Mouse (Mus musculus): ENCODE data around the gene Prickle2.

The Prickle2 gene

DNA sequence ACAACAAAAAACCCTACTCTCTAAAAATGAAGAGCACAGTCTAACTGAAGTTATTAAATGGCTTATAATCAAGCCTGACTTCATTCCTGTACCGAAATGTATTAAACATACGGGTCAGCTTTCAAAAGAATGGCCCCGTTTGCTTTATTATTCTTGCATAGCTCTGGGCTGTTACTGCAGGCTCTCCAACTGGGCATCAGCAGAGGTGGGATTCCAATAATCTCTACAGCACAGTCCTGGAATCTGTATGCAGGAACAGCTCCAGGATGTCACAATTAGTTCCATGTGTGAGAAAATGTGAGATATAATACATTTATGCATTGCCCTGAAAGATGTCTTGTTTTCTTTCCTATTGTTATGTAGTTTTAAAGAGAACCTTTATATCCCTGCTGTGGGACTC lies 38.4 kb downstream of the Prickle2 start:
- no peak for DNase-seq (ENCODE audit: low read depth, low spot score)

DNA sequence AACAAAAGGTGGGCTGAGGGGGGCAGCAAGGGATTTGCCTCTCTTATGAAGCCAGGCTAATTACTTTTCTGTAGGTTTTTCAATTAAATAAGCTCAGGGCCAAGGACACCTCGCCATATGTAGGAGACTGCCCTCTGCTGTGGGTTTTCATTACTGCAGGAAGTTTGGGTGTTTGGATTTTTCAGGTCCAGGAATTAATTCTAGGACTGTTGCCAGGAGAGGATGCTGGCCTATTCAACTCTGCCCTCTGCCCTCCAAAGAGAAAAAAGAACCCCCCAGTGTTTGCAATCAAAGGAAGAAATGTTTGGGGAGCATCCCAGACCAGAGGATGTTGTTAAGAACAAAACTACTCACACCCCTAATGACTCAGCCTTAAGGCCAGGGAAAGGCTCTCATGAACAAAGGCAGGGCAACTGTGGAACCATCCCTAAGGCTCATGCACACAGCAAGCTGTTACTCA lies 40.4 kb downstream of the Prickle2 start:
- DNase-seq (ENCODE audit: low read depth, low spot score) = no peak

DNA sequence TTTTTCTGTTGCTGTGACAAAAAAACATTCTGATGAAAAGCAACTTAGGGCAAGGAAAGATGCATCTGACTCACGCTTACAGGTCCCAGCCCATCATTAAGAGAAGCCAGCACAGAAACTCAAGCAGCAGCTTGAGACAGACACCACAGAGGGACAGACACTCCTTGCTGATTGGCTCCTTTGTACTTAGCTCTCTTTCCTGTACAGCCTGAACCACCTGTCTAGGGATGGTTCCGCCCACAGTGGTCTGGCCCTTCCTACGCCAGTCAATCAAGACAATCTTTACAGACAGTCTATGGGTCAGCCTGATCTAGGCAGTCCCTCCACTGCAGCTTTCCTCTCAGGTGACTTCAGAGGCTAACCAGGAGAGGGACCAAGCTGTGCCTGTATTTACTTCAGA lies 42.1 kb downstream of the Prickle2 start:
- peak; percentile 66 for DNase-seq (ENCODE audit: low read depth, low spot score)

DNA sequence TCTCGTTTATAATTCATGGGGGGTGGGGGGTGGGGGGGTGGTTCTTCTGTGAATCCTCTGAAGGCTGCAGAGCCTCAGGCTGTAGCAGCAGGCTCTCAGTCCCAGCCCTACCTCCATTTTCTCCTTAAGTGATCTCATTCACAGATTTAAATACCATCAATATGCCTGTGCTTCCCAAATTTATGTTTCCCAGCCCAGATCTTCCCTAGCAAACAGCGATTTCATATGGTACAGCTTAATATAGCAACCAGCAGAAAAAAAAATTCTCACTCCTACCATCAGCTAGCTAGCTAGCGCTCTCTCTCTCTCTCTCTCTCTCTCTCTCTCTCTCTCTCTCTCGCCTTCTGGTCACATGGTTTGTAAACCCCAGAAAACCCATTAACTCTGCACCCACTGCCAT lies 42.5 kb downstream of the Prickle2 start:
- DNase-seq (ENCODE audit: low read depth, low spot score) = peak; percentile 95

DNA sequence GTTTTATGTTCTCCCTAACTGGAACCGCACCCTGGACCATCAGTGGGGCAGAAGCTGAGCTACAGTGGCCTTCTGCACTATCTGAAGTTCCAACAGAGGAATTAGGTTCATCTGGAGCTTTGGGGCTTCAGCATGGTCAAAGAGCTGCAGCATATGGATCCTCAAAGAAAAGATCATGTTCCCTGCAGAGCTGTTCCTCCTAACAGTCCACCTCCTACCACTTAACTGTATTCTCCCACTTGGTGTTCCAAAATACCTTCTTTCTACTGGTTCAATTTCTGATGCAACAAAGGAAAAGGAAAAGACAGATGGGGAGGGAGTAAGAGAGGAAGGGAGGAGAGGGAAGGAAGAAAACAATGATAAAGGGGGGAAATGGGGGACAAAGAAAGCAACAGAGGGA lies 56.9 kb downstream of the Prickle2 start:
- DNase-seq (ENCODE audit: low read depth, low spot score) = peak; percentile 60

DNA sequence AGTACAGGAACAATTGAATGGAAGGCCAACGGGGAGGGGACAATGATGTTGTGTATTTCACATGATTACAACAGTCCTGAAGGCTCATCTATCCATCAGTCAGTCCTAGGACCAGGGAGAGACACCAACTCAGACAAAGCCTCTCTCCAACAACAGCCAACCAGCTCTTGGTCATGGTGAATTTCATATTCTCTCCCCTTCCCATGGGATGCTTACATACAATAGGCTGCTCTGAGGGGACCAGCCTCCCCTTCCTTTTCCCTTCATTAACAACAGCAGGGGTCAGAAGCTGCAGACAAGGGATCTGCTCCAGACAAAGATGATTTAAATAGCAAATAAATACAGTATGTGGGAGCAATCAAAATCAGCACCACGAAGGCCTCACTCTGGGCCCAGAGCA lies 57.4 kb downstream of the Prickle2 start:
- DNase-seq (ENCODE audit: low read depth, low spot score) = no peak

DNA sequence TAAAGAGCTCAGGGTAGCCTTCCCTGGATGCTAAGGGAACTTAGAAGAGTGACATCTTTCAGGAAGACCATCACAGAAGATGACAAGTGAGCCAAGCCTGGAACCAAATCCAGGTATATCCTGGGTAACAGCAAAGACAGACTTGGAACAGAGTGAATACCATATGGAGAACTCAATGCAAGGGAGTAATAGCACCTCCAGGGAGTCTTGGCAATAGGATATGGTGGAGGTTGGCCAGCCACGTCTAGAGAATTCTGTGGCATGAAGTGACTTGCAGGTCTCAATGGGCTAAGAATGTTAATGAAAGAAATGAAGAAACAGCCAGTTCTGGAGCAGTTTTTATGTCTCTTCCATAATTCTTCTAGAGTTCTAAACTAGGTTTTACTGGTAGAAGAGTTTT lies 63.0 kb downstream of the Prickle2 start:
- DNase-seq (ENCODE audit: low read depth, low spot score) = no peak

DNA sequence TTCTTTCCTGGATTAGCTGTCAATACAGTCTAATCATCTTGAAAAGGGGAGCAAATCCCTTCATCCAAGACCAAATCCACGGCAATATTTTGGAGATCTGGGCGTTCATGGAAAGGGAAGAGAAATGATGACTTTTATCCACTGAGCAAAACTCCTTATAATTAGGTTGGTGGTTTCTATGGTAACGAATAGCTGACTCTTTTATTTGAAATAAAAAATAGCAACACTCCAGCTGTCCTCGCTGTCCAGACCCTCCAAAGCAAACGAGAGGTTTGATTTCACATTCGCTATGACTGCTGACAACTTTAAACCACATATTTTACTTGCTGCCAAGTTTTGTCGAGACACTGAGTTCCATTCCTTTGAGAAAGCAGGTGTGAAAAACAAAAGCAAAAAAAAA lies 64.0 kb downstream of the Prickle2 start:
- DNase-seq (ENCODE audit: low read depth, low spot score) = peak; percentile 78

DNA sequence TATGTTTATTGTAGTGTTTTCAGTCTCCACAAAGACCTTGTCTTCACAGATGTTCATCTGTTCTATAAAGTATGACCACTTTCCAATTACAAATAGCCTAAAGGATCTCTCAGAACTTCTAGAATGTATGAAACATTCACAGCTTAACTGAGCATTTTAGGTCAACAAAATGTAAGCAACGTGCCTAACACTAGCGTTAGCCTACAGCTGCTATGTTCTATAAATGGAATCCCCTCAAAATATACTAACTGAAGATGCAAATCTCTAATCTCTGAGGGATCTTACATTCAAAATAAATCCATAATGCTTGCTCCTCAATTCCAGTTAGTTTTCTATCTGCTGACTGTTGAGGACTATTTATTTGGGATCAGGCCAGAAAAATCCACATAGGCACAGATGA lies 65.1 kb downstream of the Prickle2 start:
- no peak for DNase-seq (ENCODE audit: low read depth, low spot score)

DNA sequence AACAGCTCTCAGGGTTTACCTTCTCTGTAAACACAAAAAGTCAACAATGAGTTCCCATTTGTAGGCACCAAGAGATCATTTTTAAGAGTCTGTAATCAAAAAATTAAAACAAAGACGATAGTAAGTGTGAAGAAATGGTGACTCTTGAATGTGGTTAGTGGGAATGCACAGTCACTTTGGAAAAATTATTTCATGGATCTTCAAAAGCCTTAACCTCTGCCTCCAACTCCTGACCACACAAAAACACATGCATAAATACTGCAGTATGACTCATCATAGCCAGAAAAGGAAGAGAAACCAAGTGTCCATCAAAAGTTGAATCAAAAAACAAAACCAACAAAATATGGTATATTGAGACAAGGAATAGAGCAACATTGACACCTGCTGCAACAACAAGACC lies 69.5 kb downstream of the Prickle2 start:
- DNase-seq (ENCODE audit: low read depth, low spot score) = no peak

DNA sequence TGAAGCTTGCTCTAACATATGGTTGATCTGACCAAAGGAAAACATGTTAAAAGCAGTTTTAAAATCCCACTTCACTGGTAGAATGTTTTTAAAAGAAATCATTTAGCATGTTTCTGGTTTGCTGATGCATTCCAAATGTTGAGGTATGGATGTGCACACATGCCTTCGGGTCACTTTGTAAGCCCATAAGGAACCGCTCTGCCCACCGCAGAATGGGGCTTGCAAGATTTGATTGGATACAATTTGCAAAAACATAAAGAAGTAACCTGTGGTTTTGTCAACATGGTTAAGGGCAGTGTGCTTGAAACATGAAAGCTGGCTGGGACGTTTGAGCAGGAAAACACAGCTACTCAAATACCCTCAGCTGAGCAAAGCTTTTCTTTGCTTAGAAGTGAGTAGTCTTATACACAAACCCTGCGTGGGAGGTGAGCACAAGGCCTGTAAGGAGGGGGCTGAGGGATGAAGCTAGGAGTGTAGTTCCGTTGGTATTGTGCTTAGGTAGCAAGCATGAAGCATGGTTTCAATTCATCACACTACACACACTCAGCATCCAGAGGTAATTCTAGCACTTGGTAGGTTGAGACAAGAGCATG lies 71.0 kb downstream of the Prickle2 start:
- DNase-seq (ENCODE audit: low read depth, low spot score) = no peak

DNA sequence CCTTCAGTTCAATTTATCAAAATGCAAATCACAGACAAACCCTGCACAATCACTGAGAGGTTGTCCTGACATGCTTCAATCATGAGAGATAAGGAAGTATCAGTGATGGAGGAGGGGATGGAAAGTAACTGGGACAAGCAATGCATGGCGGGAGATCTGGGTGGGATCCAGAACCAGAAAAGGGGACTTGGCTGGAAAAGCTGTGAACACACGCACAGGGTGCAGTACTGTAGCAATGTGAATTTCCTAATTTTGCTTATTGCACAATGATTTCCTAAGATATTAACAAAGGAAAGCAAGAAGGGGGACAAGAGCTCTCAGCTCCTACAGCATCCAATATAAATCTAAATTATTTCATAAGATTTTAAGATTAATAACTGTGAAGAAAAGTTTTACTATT lies 75.0 kb downstream of the Prickle2 start:
- no peak for DNase-seq (ENCODE audit: low read depth, low spot score)

DNA sequence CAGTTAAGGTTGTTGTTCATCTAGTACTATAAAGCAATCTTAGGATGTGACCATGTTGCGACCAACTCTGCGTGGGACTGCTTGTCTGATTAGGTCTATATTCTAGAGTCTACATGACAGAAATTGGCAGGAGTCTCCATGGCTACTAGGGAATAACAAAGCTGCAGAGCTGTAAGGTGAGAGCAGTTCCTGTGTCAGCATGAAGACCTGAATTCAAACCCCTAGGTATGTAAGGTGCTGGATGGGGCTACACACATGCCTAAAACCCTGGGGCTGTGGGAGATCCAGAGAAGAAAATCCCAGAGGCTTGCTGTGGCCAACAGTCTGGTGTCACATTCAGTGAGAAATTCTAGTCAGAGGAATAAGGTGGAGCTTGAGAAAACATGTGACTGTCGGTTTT lies 78.2 kb downstream of the Prickle2 start:
- DNase-seq (ENCODE audit: low read depth, low spot score) = no peak

DNA sequence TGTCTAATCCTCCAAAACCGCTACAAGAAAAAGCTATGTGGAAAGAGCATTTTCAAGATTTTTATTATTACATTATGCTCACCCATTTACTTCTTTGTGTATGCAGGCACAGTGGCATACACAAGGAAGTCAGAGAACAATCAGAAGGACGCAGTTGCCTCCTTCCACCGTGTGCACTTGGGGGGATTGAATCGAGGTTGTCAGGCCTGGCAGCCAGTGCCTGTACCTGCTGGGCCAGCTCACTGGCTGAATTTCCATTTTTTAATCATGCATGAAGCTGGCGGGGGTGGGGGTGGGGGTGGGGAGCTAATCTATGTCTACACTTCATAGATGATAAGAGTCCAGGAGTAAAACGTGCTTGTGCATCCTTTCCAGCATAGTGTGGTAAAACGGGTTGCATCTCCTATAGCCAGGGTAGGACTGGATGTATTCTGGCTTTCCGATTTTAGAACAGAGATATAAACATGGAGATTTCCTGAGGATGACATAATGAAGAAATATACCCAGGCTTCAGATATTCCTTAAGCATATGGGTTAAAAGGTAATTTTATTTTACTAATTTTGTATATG lies 78.8 kb downstream of the Prickle2 start:
- DNase-seq (ENCODE audit: low read depth, low spot score) = no peak

DNA sequence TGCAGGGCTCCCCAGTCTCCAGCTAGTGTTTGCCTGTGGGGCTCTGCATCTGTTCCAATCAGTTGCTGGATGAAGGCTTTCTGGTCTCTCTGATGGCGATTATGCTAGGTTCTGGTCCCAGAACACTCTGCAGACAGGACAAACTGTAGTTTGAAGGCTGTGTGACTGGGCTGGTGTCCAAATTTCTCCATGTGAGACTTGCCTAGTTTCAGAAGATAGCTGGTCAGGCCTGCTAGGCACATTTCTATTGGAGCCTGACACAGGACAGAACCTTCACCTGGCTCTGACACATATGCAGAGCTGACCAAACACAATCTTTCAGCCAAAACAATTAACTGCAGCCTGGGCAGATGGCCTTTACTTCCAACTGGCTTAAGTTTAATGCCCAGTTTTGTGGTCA lies 80.0 kb downstream of the Prickle2 start:
- no peak for DNase-seq (ENCODE audit: low read depth, low spot score)

DNA sequence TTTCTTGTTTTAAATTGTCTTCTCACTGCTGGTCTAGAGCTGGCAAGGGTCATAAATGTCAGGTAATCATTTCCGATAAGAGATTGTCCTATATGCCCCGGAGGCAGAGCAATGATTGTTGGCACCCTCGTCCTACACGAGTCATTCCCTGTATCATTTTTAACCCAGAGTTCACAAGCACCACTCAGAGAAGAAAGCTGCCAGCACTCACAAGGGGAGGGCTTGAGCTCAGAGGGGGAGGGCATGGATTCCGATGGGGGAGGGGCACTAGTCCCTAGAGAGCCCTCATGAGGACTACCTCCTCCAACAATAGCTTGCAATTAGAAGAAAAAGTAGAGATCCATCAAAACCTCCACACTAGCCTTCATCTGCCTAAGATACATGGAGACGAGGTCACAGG lies 81.6 kb downstream of the Prickle2 start:
- DNase-seq (ENCODE audit: low read depth, low spot score) = no peak

DNA sequence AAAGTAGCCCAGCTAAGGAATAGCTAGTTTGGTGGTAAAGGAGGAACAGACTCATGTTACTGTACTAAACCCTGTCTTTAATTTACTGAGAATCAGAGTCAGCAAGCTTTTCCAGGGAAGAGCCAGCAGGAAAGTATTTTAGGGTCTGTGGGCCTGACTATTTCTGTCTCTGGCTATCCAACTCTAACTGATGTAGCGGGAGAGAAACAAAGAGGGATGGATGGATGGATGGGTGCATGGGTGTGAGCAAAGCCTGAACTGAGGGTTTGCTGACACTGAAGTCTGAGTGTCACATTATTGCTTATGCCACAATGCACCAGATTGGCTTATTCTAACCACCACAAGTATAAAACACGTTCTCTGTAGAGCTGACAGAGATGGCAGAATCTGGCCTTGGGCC lies 88.8 kb downstream of the Prickle2 start:
- no peak for DNase-seq (ENCODE audit: low read depth, low spot score)

DNA sequence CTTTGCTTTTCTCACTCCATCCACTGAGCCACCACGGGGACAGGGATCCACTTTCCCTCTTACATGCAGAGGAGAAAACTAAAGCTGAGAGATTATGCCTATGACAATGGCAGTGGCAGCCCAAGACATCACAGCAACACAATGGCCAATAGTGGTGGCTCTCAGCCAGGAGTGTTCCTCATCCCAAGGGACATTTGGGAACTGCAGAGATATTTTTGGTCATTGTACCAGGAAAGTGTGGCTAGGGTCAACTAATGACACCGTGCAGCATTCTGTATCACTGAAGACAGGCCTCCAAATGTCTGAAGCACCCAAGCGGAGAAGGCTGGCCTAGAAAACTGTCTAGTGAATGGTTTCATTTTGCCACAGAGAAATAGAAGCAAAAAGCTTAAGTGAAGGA lies 91.2 kb downstream of the Prickle2 start:
- DNase-seq (ENCODE audit: low read depth, low spot score) = no peak

DNA sequence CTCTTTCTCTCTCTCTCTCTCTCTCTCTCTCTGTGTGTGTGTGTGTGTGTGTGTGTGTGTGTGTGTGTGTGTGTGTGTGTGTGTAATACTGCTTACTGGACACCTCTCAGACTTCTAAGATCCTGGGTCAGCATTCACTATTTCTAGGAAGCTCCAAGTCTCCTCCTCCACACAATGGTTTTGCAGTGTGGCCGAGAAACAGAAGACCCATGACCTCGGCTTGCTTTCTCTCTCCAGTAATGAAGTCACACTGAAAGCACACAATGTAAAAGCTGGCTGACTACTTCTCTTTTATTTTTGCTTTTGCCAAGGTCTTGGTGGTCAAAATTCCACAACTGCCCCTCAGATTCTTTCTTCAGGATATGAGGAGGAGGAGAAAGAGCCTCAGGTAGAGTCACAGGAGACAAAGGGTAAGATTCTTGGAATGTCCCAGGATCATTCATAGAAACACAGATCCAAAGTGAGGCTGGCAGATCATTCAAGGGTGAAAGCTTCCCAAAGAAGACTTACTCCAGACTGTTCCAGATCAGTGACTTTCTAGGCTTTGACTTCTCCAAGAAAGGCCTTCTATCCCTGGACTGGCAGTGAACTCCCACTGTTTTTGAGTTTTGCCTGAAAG lies 93.7 kb downstream of the Prickle2 start:
- no peak for DNase-seq (ENCODE audit: low read depth, low spot score)

DNA sequence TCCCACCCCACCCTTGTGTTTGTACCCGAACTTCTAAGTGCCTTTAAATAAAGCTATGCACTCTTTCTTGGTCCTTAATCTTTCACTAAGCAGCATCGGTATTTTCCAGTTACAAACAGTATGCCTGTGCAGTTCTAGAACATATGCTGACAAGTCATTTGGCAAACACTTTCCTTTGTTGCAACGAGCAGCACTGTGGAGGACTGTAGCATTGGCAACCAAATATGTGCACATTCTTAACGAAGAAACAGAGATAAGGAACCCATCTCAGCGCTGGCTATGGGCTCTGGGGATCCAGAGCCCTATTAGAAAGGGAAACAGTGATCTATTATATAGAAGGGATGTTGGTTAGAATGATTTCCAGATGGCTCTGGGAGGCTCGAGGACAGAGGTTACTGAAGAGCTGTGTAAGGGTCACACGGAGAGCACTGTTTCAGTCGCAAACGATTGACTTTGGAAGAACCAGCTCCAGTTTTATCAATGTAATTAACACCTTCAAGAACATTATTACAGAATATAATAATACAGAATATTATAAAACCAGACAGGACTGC lies 96.2 kb downstream of the Prickle2 start:
- peak; percentile 82 for DNase-seq (ENCODE audit: low read depth, low spot score)

DNA sequence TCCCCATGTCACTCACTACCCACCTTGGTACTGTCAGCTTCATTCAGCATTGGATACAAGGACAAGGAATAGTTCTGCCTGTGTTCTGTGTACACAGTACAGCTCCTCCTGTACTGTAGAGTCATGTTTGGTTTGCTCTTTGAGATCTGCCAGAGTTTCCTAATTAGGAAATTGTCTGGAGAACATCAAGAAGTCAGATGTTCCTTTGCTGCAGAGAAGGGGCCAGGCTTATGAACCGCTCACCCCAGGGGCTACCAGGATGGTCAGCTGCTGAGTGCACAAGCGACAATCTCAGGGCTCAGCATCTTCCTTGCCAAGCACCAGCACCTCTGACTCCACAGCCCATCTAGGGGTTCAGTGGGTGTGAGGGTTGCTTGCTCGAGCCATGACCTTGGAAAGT lies 96.9 kb downstream of the Prickle2 start:
- DNase-seq (ENCODE audit: low read depth, low spot score) = no peak

DNA sequence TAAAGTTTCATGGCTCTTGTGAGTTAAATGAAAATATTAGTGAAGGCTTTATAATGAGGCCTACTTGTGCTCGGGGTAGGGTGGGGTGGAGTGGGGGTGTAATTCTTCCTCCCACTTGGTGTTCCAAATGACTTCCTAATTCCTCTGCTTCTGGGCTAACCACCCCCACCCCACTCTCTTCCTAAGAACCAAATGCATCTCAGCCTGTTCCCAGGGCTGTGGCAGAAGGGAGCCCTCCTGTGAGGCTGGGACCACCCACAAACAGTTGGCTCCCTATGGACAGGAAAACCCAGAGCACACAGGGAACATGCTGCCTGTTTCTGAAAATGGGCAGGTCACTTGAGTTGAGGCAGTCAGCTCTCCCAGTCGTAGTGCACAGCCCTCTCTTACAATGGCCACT lies 100.8 kb downstream of the Prickle2 start:
- DNase-seq (ENCODE audit: low read depth, low spot score) = no peak

DNA sequence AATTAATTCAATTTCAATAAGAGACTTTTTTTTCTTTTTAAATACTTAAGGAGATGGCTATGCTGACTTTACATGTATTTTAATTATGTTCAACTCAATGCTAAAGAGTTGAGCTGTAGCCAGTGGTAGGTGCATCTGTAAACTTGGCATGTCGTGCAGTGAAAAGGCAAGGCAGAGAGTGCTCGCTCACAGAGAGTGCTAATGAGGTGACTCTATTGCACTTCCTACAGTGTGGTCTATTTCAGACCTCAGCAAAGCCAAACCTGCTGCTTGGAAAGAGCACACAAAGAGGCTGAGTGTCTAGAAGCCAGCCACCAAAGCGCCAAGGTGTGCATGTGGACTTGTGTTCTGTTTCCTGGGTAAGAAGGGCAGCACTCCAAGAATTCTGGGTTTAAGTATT lies 109.6 kb downstream of the Prickle2 start:
- DNase-seq (ENCODE audit: low read depth, low spot score) = no peak
